Mouse (Mus musculus): ENCODE data around the gene Rbms1. TPM values are rescaled to one million over a fixed set of nuclear protein-coding genes. Genes with fewer than 3 reads are reported as not detected.
A peak's percentile ranks its signal among the peaks of the same experiment; 100 is the strongest.

Rbms1 gene
- 71.2 and 72.6 TPM in 2 replicates for total RNA-seq (2021)
- long read RNA-seq, full-length matches to known transcripts: 14 of 46 reads
- long read RNA-seq, partial matches to known transcripts: 4 of 46 reads
- long read RNA-seq, other reads (novel, unspliced or antisense): 28 of 46 reads

- peak; percentile 73 for DNase-seq
Observed at GRCm38 (mm10) chr2:60962671-60963421, at the start of gene Rbms1. Gene Rbms1, minus strand, starts transcription at chr2:60963192.

DNA sequence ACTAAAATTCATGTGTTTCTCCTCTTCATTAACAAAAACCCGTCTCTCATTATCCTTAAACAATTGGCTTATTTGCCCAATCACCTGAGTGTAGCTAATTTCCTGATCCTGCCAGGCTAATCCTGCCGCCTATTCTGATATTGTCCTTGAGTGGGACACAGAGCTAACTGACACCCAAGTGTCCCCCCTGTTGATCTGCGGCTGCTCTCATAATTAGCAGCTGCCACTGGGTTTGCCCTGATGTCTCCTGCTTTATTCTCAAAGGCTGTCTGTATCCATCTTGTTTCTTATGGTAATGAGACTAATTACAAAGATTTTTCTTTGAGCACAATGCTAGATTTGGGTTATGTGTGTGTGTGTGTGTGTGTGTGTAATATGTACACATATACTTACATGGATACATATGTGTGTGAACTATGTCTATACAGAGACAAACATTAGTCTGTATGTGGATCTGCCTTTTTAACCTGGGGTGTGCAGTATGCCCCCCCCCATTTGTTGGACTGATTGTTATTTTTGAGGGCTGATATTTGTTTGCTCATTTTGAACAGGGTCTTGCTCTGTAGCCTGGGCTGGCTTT lies 49.3 kb upstream of the Rbms1 start:
- DNase-seq: no peak

DNA sequence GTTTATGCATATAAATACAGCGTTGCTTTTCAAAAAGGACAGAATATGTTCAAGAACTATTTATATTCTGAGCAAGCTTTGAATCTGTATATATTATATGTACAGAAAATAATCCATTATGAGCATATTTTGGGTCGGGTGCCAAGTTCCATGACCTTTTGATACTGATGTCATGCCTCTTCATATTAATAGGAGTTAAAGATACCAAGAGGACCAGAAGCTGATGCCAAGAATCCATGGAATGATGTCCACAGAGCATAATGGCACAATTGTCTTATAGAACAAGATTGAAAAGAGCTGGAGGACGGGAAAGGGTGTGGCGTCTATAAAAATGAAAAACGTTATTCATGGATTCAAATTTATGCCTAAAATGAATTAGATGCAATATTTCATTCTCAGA lies 23.3 kb upstream of the Rbms1 start:
- DNase-seq: no peak

DNA sequence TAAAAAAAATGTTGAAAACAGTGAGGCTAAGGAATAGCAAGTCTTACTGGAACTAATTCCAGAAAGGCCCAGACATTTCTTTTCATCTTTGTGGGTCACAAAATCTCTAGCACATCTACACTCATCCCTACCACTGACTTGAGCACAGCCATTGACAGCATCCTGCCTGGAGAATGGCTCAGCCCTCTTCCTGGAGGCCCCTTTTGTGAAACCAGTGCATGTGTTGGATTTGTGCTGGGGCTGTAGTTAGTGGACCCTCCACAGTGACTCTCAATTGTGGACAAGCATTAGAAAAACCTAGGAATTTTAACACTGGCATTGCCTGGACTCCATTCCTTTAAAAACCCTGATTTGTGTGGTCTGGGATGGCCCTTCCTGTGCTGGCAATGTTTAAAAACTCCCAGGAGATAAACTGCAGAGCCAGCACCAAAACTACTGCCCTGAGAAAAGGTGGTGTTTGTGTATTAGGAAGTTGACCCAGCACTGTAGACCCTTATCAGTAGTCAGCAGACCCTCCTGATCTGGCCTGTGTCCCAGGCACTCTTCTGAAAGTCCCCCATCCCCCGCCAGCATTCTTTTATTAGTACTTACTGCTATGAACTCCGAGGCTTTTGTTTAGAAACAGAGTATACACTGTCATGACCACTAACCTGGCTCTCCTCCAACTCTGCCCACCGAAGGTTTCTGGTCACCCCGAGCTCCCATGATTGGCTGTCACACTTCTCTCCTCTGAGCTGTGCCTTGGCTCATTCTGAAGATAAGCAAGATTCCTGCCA lies 15.7 kb upstream of the Rbms1 start:
- no peak for DNase-seq

GRCm38 (mm10) chr2:60972189-60972814 lies 9.3 kb upstream of the Rbms1 start:
- DNase-seq: no peak

DNA sequence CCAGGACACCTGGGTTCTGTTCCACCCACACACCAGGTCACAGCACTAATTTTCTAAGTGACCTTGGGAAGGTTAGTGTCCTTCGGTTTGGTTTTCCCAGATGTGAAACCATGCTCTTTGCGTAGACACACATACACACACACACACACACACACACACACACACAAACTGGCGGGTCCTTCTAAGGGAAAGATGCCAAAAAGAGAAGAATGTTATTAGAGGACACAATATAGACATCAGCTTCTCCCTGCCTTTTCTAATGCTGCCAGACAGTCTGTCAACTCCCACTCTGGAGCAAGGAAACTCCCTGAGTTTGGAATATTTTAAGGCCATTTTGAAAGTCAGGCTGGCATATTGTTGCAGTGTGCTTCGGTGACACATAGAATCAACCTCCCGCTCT lies 624 bp upstream of the Rbms1 start:
- peak; percentile 5 for DNase-seq

DNA sequence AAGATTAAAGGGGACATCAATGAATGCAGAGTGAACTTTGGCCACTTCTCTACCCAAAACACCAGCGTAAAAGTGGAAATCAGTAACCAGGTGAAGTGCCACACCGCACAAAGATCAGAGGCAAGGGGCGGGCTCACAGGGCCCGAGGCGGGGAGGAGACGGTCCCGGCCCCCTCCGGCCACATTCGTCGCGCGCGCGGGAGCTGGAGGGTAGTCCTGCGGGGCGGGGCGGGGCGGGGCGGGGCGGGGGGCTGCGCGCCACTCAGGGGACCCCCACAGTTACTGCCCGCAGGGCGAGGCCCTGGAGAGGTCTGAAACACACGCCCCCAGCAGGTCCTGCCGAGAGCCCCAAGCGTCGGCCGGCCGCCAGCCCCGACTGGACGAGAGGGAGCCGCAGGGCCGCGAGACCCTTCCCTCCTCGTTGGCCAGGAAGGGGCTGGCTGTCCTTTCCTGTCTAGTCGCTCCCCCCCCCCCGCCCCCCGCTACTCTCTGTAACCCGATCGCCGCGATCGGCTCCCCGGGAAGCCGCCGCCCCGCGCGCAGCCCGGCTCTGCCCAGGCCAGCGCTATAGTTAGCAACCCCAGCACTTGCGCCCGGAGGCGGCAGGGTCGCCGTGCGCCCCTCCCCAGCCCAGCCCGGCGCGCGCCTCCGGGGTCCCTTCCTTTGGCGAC lies 856 bp downstream of the Rbms1 start:
- peak; percentile 80 for DNase-seq

DNA sequence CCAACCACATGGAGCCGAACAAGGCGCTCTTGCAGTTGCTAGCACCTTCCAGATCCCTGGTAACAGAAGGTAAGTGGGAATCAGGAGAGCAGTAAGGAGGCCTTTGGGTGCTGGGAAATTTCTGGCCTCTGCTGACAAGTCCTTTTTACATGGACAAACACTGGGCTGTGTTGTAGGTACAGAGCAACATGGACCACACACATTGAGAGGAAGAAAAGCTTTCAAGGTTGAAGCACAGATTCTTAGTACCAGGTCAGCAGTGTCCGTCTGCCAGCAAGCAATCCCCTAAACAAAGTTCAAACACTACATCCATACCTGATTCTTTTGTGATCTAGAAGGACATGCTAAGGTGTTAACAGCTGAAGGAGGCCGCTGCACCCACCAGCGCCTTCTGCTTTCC lies 1.7 kb downstream of the Rbms1 start:
- DNase-seq: no peak

GRCm38 (mm10) chr2:60948241-60948640 lies 14.8 kb downstream of the Rbms1 start:
- DNase-seq: no peak

- no peak for DNase-seq
Observed at GRCm38 (mm10) chr2:60947817-60948216, 15.2 kb downstream of the Rbms1 start.

- peak; percentile 23 for DNase-seq
Observed at GRCm38 (mm10) chr2:60940454-60940961, 22.5 kb downstream of the Rbms1 start.

DNA sequence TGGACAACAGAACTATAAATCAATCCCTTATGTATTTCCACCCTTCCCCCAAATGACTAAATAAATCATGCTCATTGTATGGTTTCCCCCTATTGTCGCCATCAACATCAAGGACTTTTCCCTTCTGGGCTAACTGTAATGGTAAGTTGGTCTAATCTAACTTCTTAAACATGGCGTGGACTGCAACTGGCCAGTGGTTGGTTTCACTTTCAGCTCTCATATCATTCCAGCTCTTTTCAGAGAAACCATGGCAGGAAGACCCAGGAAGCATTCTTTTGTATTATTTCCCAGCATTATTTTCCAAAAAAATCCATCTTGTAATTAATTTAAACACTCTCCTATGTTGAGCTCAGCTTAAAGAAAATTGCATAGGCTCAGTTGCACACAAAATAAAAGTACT lies 23.0 kb downstream of the Rbms1 start:
- DNase-seq: no peak

DNA sequence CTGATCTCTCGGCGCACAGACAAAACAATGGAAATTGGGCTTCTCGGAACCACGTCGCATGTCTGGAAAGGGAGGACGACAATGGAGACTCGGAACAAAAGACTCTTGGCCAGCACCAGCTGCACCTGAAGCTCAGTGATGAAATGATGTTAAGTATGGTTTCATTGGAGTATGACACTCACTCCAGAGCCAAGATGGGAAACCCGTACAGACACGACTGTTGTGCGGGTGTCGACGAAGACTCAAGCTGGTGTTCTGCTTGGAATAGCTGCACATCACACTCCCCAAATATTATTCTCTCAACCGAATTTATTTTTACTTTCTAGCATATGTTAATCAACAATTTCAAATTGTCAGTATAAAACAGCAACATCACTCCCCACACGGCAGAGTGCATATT lies 26.1 kb downstream of the Rbms1 start:
- DNase-seq: no peak

DNA sequence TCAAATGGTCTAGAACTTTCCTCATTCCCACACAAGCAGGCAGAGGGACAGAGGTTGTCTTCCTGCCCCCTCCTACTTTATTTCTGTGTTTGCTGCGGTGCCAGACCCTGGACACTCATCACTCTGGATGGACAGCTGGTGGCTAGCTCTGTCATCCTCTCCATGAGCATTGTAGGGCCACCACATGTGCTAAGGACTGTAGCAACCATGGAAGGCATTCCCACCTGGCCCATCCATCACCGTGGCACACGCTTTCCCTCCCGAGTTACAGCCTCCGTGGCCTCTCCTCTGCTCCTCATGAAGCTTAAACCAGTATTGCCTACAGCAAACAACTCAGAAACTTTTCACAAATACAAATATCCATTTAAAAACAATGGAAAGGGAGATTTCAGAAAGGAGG lies 34.0 kb downstream of the Rbms1 start:
- DNase-seq: no peak

GRCm38 (mm10) chr2:60927906-60928775 lies 34.9 kb downstream of the Rbms1 start:
- no peak for DNase-seq

- DNase-seq: no peak
Observed at GRCm38 (mm10) chr2:60925063-60925462, 37.9 kb downstream of the Rbms1 start.

DNA sequence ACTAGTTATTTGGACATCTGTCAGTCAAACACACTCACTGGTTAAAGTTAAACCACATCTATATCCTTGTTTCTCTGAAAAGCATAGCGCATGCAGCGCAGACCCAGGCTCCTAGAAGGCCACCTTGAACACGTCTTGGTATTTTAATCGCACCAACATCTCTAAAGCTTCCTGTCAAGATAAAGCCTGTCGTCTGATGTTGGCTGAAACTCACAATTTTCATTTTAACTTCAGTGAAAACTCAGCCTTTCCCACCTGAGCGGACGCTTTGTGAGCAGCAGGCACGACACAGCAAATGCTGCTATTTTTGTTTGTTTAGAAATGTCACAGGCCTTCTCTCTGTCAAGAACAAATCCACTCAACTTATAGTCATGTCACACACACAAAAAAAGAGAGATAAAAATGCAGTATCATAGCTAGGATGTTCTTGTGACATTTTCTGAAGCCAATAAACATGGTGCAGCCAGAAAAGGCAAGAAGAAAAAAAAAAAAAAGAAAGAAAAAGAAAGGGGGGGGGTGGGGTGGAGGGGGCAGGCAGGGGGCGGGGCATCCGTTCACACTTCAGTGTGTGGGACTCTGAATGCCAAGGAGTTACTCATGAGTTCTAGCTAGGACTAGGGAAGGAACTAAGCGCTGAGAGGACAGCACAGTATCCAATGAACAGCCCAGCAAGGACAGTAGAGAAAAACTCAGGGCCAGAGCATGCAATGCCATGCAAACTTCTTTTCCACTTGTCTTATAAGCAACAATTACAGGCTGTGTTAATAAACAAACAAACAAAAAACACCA lies 39.0 kb downstream of the Rbms1 start:
- DNase-seq: no peak

DNA sequence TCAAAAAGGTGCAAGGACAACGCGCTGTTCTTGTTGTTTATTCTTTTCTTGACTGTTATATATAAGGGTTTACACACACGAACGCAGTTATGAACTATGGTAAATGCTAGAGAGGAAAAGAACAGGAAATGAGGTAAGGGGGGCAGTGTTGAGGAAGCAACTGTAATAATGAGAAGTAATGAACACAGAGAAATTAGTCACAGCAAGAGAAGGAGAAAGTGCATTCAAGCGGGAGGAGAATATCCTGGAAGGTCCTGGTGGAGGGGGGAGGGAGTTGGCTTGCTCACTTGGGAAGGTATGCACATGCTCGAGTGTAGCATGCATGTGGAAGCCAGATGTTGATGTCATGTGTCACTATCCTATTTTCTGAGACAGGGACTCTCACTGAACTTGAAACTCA lies 39.9 kb downstream of the Rbms1 start:
- DNase-seq: no peak

GRCm38 (mm10) chr2:60922351-60922750 lies 40.6 kb downstream of the Rbms1 start:
- no peak for DNase-seq

DNA sequence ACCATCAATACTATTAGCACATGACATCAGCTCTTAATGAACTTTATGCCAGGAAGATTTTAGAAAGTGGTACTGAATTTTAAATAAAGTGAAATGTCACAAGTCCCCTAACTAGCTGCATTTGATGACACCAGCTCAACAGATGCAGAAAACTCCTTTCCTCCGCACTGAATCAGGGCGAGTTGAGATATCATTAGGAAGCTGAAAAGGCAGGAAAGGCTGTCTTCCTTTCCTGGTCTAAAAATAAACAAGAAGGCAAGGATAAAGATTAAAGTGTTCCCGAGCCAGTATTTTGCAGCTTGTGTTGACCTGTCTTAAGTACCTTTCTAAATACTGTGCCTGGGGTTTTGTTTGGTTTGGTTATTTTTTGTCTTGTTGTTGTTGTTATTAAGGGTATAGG lies 42.9 kb downstream of the Rbms1 start:
- no peak for DNase-seq
